12 mouse cellular contexts compared by ENCODE assay signal in the genomic region with DNA sequence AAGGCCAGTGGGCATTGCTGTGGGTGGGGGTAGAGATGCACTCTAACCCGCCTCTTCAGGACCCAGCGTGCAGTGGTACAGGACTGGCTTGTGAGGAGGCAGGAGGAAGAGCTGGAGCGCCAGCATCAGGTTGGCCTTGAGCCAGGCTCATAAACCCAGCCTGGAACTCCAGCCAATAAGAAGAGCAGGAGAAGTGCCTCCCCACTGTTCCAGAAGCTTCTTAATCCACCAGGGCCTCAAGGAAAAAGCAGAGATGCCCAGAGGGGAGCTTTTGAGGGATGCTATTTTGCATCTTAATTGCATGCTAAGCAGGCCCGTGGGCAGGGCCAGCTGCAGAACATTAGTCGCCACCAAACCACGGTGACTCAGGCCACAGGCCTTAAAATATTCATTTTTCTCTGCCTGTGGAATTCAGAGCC.
DNase-seq lines count a peak whose midpoint lies in the region; ATAC-seq lines count a peak whose summit lies in the region.
"Had no signal": no experiment of that assay in that cellular context is flagged by ENCODE, and none has a peak within 500 bp of the region (broad histone marks: within the 10 kb centered on the region; RNA-seq: fewer than 3 reads in every experiment).

No protein-coding gene starts in this region.

- no peaks in the 10 kb centered on the region for H3K9me3 ChIP-seq in neural tube, embryonic 11.5 days (ENCODE audit: control insufficient read depth, low read length)
- H3K9me3 ChIP-seq in midbrain, embryonic 14.5 days (ENCODE audit: control insufficient read depth, low read length) = no peaks in the 10 kb centered on the region
- H3K9me3 ChIP-seq in intestine, embryonic 16.5 days (ENCODE audit: control insufficient read depth, low read length) = no peaks in the 10 kb centered on the region
- H3K9me3 ChIP-seq: liver, embryonic 15.5 days had no signal

- H3K4me2 ChIP-seq in neural tube, embryonic 11.5 days (ENCODE audit: low read depth) = no peak overlapping the region
- no peak overlapping the region for H3K4me2 ChIP-seq in midbrain, embryonic 14.5 days (ENCODE audit: low read length)
- H3K4me2 ChIP-seq in intestine, embryonic 16.5 days (ENCODE audit: low read depth, low read length) = no peak overlapping the region
- H3K4me2 ChIP-seq: liver, embryonic 15.5 days had no signal

- WGBS in neural tube, embryonic 11.5 days = 58% methylated on average over 6 of the region's 6 CpGs
- 14% methylated on average over 6 of the region's 6 CpGs for WGBS in midbrain, embryonic 14.5 days
- 47% methylated on average over 6 of the region's 6 CpGs for WGBS in intestine, embryonic 16.5 days

- no peak overlapping the region for H3K27ac ChIP-seq in neural tube, embryonic 11.5 days (ENCODE audit: low read depth, low read length)
- H3K27ac ChIP-seq in midbrain, embryonic 14.5 days (replicated peaks; ENCODE audit: low read depth, low read length) = peak overlapping the region; percentile 55
- H3K27ac ChIP-seq in intestine, embryonic 16.5 days (ENCODE audit: low read length) = no peak overlapping the region
- H3K27ac ChIP-seq: liver, embryonic 15.5 days had no signal

- no peak overlapping the region for H3K9ac ChIP-seq in neural tube, embryonic 11.5 days (ENCODE audit: low read length)
- no peak overlapping the region for H3K9ac ChIP-seq in midbrain, embryonic 14.5 days (replicated peaks; ENCODE audit: low read length)
- no peak overlapping the region for H3K9ac ChIP-seq in intestine, embryonic 16.5 days (ENCODE audit: low read depth, low read length)
- H3K9ac ChIP-seq: liver, embryonic 15.5 days had no signal

- peak; percentile 71; the same call in 1 of the 2 replicates for ATAC-seq in neural tube, embryonic 11.5 days (ENCODE audit: insufficient read depth, low FRiP score, low TSS enrichment)
- peak; percentile 75 for ATAC-seq in midbrain, embryonic 14.5 days (ENCODE audit: low FRiP score, low TSS enrichment)
- no peak for ATAC-seq in activated CD4-positive, CD25-positive, alpha-beta regulatory T cell, adult 4 months
- ATAC-seq in intestine, embryonic 16.5 days = no peak

- H3K36me3 ChIP-seq in neural tube, embryonic 11.5 days (ENCODE audit: control insufficient read depth, insufficient read depth, low read length) = no peaks in the 10 kb centered on the region
- H3K36me3 ChIP-seq in midbrain, embryonic 14.5 days (ENCODE audit: control insufficient read depth, insufficient read depth, low read length) = no peaks in the 10 kb centered on the region
- H3K36me3 ChIP-seq in intestine, embryonic 16.5 days (ENCODE audit: control insufficient read depth, insufficient read depth, low read length) = no peaks in the 10 kb centered on the region
- H3K36me3 ChIP-seq: G1E; liver, embryonic 15.5 days had no signal

- H3K4me1 ChIP-seq in neural tube, embryonic 11.5 days (ENCODE audit: control insufficient read depth, insufficient read depth, low read length) = no peaks in the 10 kb centered on the region; the same call in 1 of the 2 replicates
- H3K4me1 ChIP-seq in midbrain, embryonic 14.5 days (ENCODE audit: control insufficient read depth, insufficient read depth, low read length) = peaks cover 13% of the 10 kb centered on the region
- H3K4me1 ChIP-seq in intestine, embryonic 16.5 days (ENCODE audit: control insufficient read depth, insufficient read depth, low read length) = no peaks in the 10 kb centered on the region
- H3K4me1 ChIP-seq: liver, embryonic 15.5 days had no signal

- DNase-seq in neural tube, embryonic 11.5 days (ENCODE audit: low spot score) = peak; percentile 26
- DNase-seq in neural tube, embryonic 10.5 days (ENCODE audit: extremely low spot score, low spot score) = no peak
- peak; percentile 47 to 64 for DNase-seq in frontal cortex, postnatal 36 days (ENCODE audit: low spot score in 2 of 2)
- DNase-seq in midbrain, embryonic 14.5 days = peak; percentile 82
- peak; percentile 75 for DNase-seq in telencephalon, adult 2 months (ENCODE audit: low read depth, low spot score)
- DNase-seq in heart, postnatal 4 days = no peak
- DNase-seq: adrenal gland, postnatal 25 days; kidney, postnatal 14 days had no signal

- no peaks in the 10 kb centered on the region for H3K27me3 ChIP-seq in neural tube, embryonic 11.5 days (ENCODE audit: control insufficient read depth, insufficient read depth, low read length)
- no peaks in the 10 kb centered on the region for H3K27me3 ChIP-seq in midbrain, embryonic 14.5 days (ENCODE audit: control insufficient read depth, insufficient read depth, low read length)
- H3K27me3 ChIP-seq in intestine, embryonic 16.5 days (replicated peaks; ENCODE audit: control insufficient read depth, insufficient read depth, low read length) = no peaks in the 10 kb centered on the region
- H3K27me3 ChIP-seq: liver, embryonic 15.5 days had no signal

- no peak overlapping the region for H3K4me3 ChIP-seq in neural tube, embryonic 11.5 days (ENCODE audit: low read depth, low read length)
- no peak overlapping the region for H3K4me3 ChIP-seq in midbrain, embryonic 14.5 days (replicated peaks; ENCODE audit: low read depth, low read length)
- no peak overlapping the region for H3K4me3 ChIP-seq in intestine, embryonic 16.5 days (ENCODE audit: low read length)
- H3K4me3 ChIP-seq: liver, embryonic 15.5 days had no signal

Comparison
In these comparisons a context has a peak if more than half of its experiments do, and no peak if none do; other contexts are left out.
1. DNase-seq: peak in neural tube, embryonic 11.5 days (single experiment), frontal cortex, postnatal 36 days (2 of 2), midbrain, embryonic 14.5 days (single experiment) and telencephalon, adult 2 months (single experiment); none in neural tube, embryonic 10.5 days (single experiment) and heart, postnatal 4 days (single experiment).
2. ATAC-seq: peak in neural tube, embryonic 11.5 days (single experiment) and midbrain, embryonic 14.5 days (single experiment); none in activated CD4-positive, CD25-positive, alpha-beta regulatory T cell, adult 4 months (single experiment) and intestine, embryonic 16.5 days (single experiment).